ENCODE assay signal across 8 mouse cellular contexts in the genomic region with DNA sequence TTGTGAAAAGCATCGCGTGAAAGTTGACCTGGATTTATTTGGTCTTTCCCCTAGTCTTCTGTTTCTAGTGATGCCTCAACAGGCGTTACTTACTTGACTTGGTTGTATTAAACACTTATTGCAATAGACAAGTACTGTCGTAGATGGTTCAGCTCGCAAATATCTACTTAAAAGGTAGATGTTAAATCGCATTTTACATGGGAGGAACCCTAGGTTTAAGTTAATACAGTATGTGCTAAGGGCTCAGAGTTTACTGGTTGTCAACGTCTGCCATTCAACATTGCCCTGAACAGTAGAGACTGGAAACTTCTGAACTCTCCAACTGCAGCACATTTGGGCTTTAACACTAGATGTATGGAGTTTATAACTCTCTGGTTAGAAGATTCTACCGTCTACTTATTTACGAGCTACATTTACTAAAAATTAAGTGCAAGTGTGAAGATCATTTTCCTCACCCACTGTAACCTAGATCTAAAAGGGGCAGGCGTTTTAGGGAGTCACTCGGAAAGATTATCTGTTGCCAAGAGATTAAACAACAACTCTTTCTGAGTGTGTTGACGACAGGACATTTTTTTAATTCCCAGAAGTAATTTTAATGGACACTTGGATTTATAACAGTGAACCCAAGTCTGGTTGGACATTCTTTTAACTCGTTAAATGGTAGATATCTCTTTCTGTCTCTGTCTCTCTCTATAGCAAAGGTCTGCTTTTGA. TPM values are rescaled to one million over a fixed set of nuclear protein-coding genes. Genes with fewer than 3 reads are reported as not detected.
A peak's percentile ranks its signal among the peaks of the same experiment; 100 is the strongest.
DNase-seq lines count a peak whose midpoint lies in the region; ATAC-seq and TF ChIP-seq lines count a peak whose summit lies in the region.

No protein-coding gene starts in this region.

- no peak for TF ChIP-seq POLR2A in cerebellum, adult 2 months (IDR thresholded peaks at IDR 0.05; ENCODE audit: borderline replicate concordance, insufficient read depth, low read length)
- TF ChIP-seq POLR2A in CH12.LX (IDR thresholded peaks at IDR 0.05; ENCODE audit: low read depth, low read length): no peak

- H3K79me2 ChIP-seq in CH12.LX (replicated peaks; ENCODE audit: control insufficient read depth, extremely low read depth, insufficient read depth, poor library complexity, severe bottlenecking): peaks cover 26% of the 10 kb centered on the region

- H3K4me2 ChIP-seq in CH12.LX (ENCODE audit: insufficient read depth, low read depth, poor library complexity, severe bottlenecking): peak overlapping the region; percentile 89
- H3K4me2 ChIP-seq in forebrain, embryonic 12.5 days: peak overlapping the region; percentile 61
- H3K4me2 ChIP-seq in liver, embryonic 12.5 days: peak overlapping the region; percentile 81

- TF ChIP-seq EP300 in CH12.LX (IDR thresholded peaks at IDR 0.05; ENCODE audit: low read length): no peak

- no peak for TF ChIP-seq RAD21 in CH12.LX (IDR thresholded peaks at IDR 0.05; ENCODE audit: low read depth, low read length)

- peak overlapping the region; percentile 89; the same call in 1 of the 2 replicates for H3K27ac ChIP-seq in cerebellum, adult 2 months (ENCODE audit: insufficient read depth, low read length)
- peak overlapping the region; percentile 64; the same call in 1 of the 2 replicates for H3K27ac ChIP-seq in CH12.LX (ENCODE audit: insufficient read depth, low read depth)
- peak overlapping the region; percentile 80 for H3K27ac ChIP-seq in forebrain, embryonic 12.5 days
- H3K27ac ChIP-seq in liver, embryonic 12.5 days: peak overlapping the region; percentile 87

- H3K9ac ChIP-seq in CH12.LX (ENCODE audit: insufficient read depth, low read depth): peak overlapping the region; percentile 75
- H3K9ac ChIP-seq in forebrain, embryonic 12.5 days: peak overlapping the region; percentile 84
- H3K9ac ChIP-seq in liver, embryonic 12.5 days: peak overlapping the region; percentile 82

- peak overlapping the region; percentile 96 for H3K4me3 ChIP-seq in cerebellum, adult 2 months (replicated peaks; ENCODE audit: insufficient read depth, low read depth, low read length)
- H3K4me3 ChIP-seq in CH12.LX (replicated peaks in 1 of 3; ENCODE audit: low read depth in 2 of 3, low read length in 2 of 3, poor library complexity in 1 of 3): peak overlapping the region; percentile 76 to 97 (median 88)
- H3K4me3 ChIP-seq in forebrain, embryonic 12.5 days (replicated peaks): peak overlapping the region; percentile 88
- H3K4me3 ChIP-seq in liver, embryonic 12.5 days: peak overlapping the region; percentile 74

- no peak for TF ChIP-seq CTCF in cerebellum, adult 2 months (IDR thresholded peaks at IDR 0.05; ENCODE audit: borderline replicate concordance, insufficient read depth, low read depth, low read length)
- no peak for TF ChIP-seq CTCF in CH12.LX (conservative IDR thresholded peaks at IDR 0.05 in 1 of 2, IDR thresholded peaks at IDR 0.05 in 1 of 2; ENCODE audit: low read depth in 2 of 2, low read length in 2 of 2)

- in situ Hi-C loops in CH12.LX (cut with MboI; ENCODE audit: low pct_ligation_motif_present, low pct_unique_long_range_greater_than_20kb, low sequenced_read_pairs): no loop called here

- no peaks in the 10 kb centered on the region for H3K9me3 ChIP-seq in CH12.LX (replicated peaks; ENCODE audit: low read length)
- no peaks in the 10 kb centered on the region for H3K9me3 ChIP-seq in forebrain, embryonic 12.5 days
- no peaks in the 10 kb centered on the region for H3K9me3 ChIP-seq in liver, embryonic 12.5 days (replicated peaks)

- peaks cover 14 to 25% of the 10 kb centered on the region in 2 experiments for H3K36me3 ChIP-seq in CH12.LX (replicated peaks in 1 of 2; ENCODE audit: control insufficient read depth in 1 of 2, insufficient read depth in 1 of 2, low read length in 1 of 2)
- peaks cover 20% of the 10 kb centered on the region for H3K36me3 ChIP-seq in forebrain, embryonic 12.5 days (replicated peaks)
- peaks cover 41% of the 10 kb centered on the region for H3K36me3 ChIP-seq in liver, embryonic 12.5 days

- no peak for DNase-seq in cerebellum, adult 2 months
- DNase-seq in cerebellum, adult 9-10 months: no peak
- peak; percentile 11 for DNase-seq in CH12.LX (ENCODE audit: extremely low read depth)
- DNase-seq in B cell, adult 2 months: no peak
- no peak for DNase-seq in cerebellum, adult 11-12 months
- DNase-seq in gastrocnemius, postnatal 25 days: no peak

- H3K4me1 ChIP-seq in cerebellum, adult 2 months (ENCODE audit: control insufficient read depth, insufficient read depth, low read length): 0 out of 2 replicates have a peak, but pooled peaks cover 2% of the 10 kb centered on the region
- peaks cover 0 to 23% of the 10 kb centered on the region in 2 experiments; a peak in 2 of 4 replicates for H3K4me1 ChIP-seq in CH12.LX (ENCODE audit: control insufficient read depth in 1 of 2, insufficient read depth in 2 of 2)
- peaks cover 20% of the 10 kb centered on the region for H3K4me1 ChIP-seq in forebrain, embryonic 12.5 days
- H3K4me1 ChIP-seq in liver, embryonic 12.5 days: peaks cover 22% of the 10 kb centered on the region

- dilution Hi-C loops in CH12.LX (cut with MboI; ENCODE audit: extremely low pct_ligation_motif_present, extremely low pct_unique_long_range_greater_than_20kb, low sequenced_read_pairs): no loop called here

- 10% methylated on average over 13 of the region's 13 CpGs for WGBS in cerebellum, adult 2 months
- WGBS in forebrain, embryonic 12.5 days: 23% methylated on average over 13 of the region's 13 CpGs
- 8% methylated on average over 13 of the region's 13 CpGs for WGBS in liver, embryonic 12.5 days (ENCODE audit: insufficient replicate concordance)

- H3K27me3 ChIP-seq in cerebellum, adult 2 months (ENCODE audit: control insufficient read depth, insufficient read depth, low read length): no peaks in the 10 kb centered on the region
- no peaks in the 10 kb centered on the region for H3K27me3 ChIP-seq in CH12.LX (replicated peaks)
- no peaks in the 10 kb centered on the region for H3K27me3 ChIP-seq in forebrain, embryonic 12.5 days
- no peaks in the 10 kb centered on the region for H3K27me3 ChIP-seq in liver, embryonic 12.5 days (replicated peaks)

- ATAC-seq in forebrain, embryonic 12.5 days (ENCODE audit: low FRiP score): no peak
- no peak; the same call in 1 of the 2 replicates for ATAC-seq in liver, embryonic 12.5 days

TF ChIP-seq in CH12.LX, 34 proteins besides CTCF, POLR2A, EP300 and RAD21 (continues in another document):
- no peak for TF ChIP-seq MEF2A (IDR thresholded peaks at IDR 0.05; ENCODE audit: borderline replicate concordance, low read depth, low read length)
- no peak for TF ChIP-seq SMC3 (IDR thresholded peaks at IDR 0.05; ENCODE audit: low read depth, low read length)
- TF ChIP-seq NRF1 (IDR thresholded peaks at IDR 0.05; ENCODE audit: low read depth, low read length): no peak
- TF ChIP-seq NELFE (IDR thresholded peaks at IDR 0.05; ENCODE audit: low read depth, low read length): no peak
- TF ChIP-seq JUN (IDR thresholded peaks at IDR 0.05; ENCODE audit: insufficient read depth, low read depth, low read length): no peak
- no peak for TF ChIP-seq ELF1 (IDR thresholded peaks at IDR 0.05; ENCODE audit: low read depth, low read length)
- no peak for TF ChIP-seq UBTF (IDR thresholded peaks at IDR 0.05; ENCODE audit: low read depth, low read length)
- TF ChIP-seq MYC (IDR thresholded peaks at IDR 0.05; ENCODE audit: low read depth, low read length): no peak
- TF ChIP-seq MXI1 (IDR thresholded peaks at IDR 0.05; ENCODE audit: low read depth, low read length): no peak
- no peak for TF ChIP-seq KAT2A (IDR thresholded peaks at IDR 0.05; ENCODE audit: insufficient replicate concordance, low read length)
- TF ChIP-seq PAX5 (IDR thresholded peaks at IDR 0.05; ENCODE audit: low read length): no peak
- no peak for TF ChIP-seq GABPA (IDR thresholded peaks at IDR 0.05; ENCODE audit: insufficient replicate concordance, low read depth, low read length)
- TF ChIP-seq CHD1 (IDR thresholded peaks at IDR 0.05; ENCODE audit: low read depth, low read length): no peak
- TF ChIP-seq BHLHE40 (IDR thresholded peaks at IDR 0.05; ENCODE audit: low read depth, low read length): no peak
- TF ChIP-seq ZKSCAN1 (IDR thresholded peaks at IDR 0.05; ENCODE audit: borderline replicate concordance, low read depth, low read length): no peak

RNA-seq across cellular contexts. Expression of a gene that starts 0.7 kb away (rescaled TPM):
- 31.5 and 33.9 TPM in 2 replicates for polyA plus RNA-seq in cerebellum, adult 2 months (2012; rRNA removed)
- total RNA-seq in CH12.LX (2012; rRNA removed) (11.0 and 11.6 TPM in 2 replicates), CH12.LX (2014; rRNA removed) (20.4 and 21.9 TPM in 2 replicates)
- 9.0 and 10.3 TPM in 2 replicates for polyA plus RNA-seq in CH12.LX (2012; ENCODE audit: insufficient read length, low read depth)
- polyA plus RNA-seq in forebrain, embryonic 12.5 days (2016; fragmentation: Nextera tagmentation; extraction: Ambion mirVana): 29.9 and 31.1 TPM in 2 replicates
- polyA plus RNA-seq in liver, embryonic 12.5 days (2016; fragmentation: Nextera tagmentation; extraction: Ambion mirVana): 10.6 and 11.4 TPM in 2 replicates
- total RNA-seq in gastrocnemius, postnatal 25 days (2021): 10 to 100 TPM; 18.9 to 19.8 TPM

RNA-seq across cellular contexts. Expression of a gene that starts 1.1 kb away (rescaled TPM):
- polyA plus RNA-seq in cerebellum, adult 2 months (2012; rRNA removed): 30.4 and 31.5 TPM in 2 replicates
- 30.2 and 35.1 TPM in 2 replicates for total RNA-seq in CH12.LX (2012; rRNA removed)
- 61.9 and 65.5 TPM in 2 replicates for total RNA-seq in CH12.LX (2014; rRNA removed)
- 34.6 and 38.6 TPM in 2 replicates for polyA plus RNA-seq in CH12.LX (2012; ENCODE audit: insufficient read length, low read depth)
- 88.3 and 91.9 TPM in 2 replicates for polyA plus RNA-seq in forebrain, embryonic 12.5 days (2016; fragmentation: Nextera tagmentation; extraction: Ambion mirVana)
- 39.5 and 42.6 TPM in 2 replicates for polyA plus RNA-seq in liver, embryonic 12.5 days (2016; fragmentation: Nextera tagmentation; extraction: Ambion mirVana)
- 10 to 100 TPM; 29.2 TPM for total RNA-seq in gastrocnemius, postnatal 25 days (2021)

RNA-seq across cellular contexts. Expression of a gene that starts 49.1 kb away (rescaled TPM):
- 1.0 TPM in 2 replicates for polyA plus RNA-seq in cerebellum, adult 2 months (2012; rRNA removed)
- total RNA-seq in CH12.LX (2012; rRNA removed) (19.0 and 28.5 TPM in 2 replicates), CH12.LX (2014; rRNA removed) (111 and 113 TPM in 2 replicates)
- polyA plus RNA-seq in CH12.LX (2012; ENCODE audit: insufficient read length, low read depth): 26.7 and 35.5 TPM in 2 replicates
- 78.3 and 85.0 TPM in 2 replicates for polyA plus RNA-seq in forebrain, embryonic 12.5 days (2016; fragmentation: Nextera tagmentation; extraction: Ambion mirVana)
- 89.2 and 94.6 TPM in 2 replicates for polyA plus RNA-seq in liver, embryonic 12.5 days (2016; fragmentation: Nextera tagmentation; extraction: Ambion mirVana)
- total RNA-seq in gastrocnemius, postnatal 25 days (2021): 1 to 10 TPM in 1 of 2 experiments, under 1 TPM in 1; 0.46 to 1.1 TPM

RNA-seq across cellular contexts. Expression of a gene that starts 49.3 kb away (rescaled TPM):
- polyA plus RNA-seq in cerebellum, adult 2 months (2012; rRNA removed): 9.1 and 9.2 TPM in 2 replicates
- total RNA-seq in CH12.LX (2012; rRNA removed) (14.8 and 15.6 TPM in 2 replicates), CH12.LX (2014; rRNA removed) (23.0 and 25.4 TPM in 2 replicates)
- polyA plus RNA-seq in CH12.LX (2012; ENCODE audit: insufficient read length, low read depth): 20.7 and 22.6 TPM in 2 replicates
- 15.8 and 15.9 TPM in 2 replicates for polyA plus RNA-seq in forebrain, embryonic 12.5 days (2016; fragmentation: Nextera tagmentation; extraction: Ambion mirVana)
- polyA plus RNA-seq in liver, embryonic 12.5 days (2016; fragmentation: Nextera tagmentation; extraction: Ambion mirVana): 12.7 and 12.9 TPM in 2 replicates
- total RNA-seq in gastrocnemius, postnatal 25 days (2021): 1 to 10 TPM; 6.2 to 6.9 TPM

Comparison
In these comparisons a context has a peak if more than half of its experiments do, and no peak if none do; other contexts are left out.
1. RNA of a gene that starts 49.1 kb away (polyA plus RNA-seq): 89.2 to 94.6 TPM in liver, embryonic 12.5 days, 78.3 to 85.0 TPM in forebrain, embryonic 12.5 days and 26.7 to 35.5 TPM in CH12.LX; 1.0 TPM in cerebellum, adult 2 months; every median in the first group is over 10 times any median in the second.
2. Peak in every context shown above with its lines, with median percentiles within 50 percentile points of each other: H3K27ac ChIP-seq, H3K4me3 ChIP-seq, H3K4me2 ChIP-seq and H3K9ac ChIP-seq.